Mouse (Mus musculus): Measurements from ENCODE around the gene Chd3.

DNA sequence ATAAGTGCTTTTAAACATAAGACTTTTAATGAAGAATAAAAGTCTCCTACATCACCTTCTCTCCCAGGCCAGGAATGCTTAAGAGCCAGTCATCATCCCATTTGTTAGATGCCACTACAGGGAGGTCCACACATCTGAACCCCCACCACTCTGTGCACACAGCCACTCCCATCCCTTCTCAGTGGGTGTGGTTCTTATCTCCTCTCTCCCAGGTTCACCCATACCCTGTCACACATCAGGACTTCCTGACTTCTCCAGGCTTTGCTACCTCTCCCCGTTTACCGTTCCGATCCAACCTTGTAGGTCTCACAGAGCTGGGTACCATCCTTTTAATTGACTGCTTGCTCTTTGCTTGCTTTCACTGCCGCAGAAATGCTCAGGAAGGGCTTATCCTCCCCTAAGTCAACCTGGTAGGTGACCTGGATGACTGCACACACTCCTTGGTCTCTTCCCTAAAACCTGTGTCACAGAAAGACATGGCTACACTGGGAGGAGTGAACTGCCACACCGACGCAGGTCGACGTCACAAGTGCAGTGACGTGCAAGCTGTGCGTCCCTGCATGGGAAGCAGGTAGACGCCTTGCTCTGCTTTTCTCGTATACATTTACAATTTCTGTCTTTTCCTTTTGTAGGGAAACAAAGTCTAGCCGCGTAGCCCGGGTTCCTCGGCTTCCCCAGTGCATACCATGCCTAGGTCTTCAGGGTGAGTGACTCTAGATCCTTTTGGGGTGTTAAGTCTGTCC is 4.2 kb upstream of the Chd3 start:
- TF ChIP-seq POLR2A (IDR thresholded peaks at IDR 0.05; ENCODE audit: insufficient read depth, low read depth, low read length): no peak
- no peak for TF ChIP-seq CTCF (IDR thresholded peaks at IDR 0.05; ENCODE audit: insufficient read depth, low read depth, low read length)

Measured in olfactory bulb, adult 2 months (tissue).